Mouse (Mus musculus): ENCODE measurements around the gene Ipo5. TPM values are rescaled to one million over a fixed set of nuclear protein-coding genes. Genes with fewer than 3 reads are reported as not detected.
A peak's percentile ranks its signal among the peaks of the same experiment; 100 is the strongest.

The Ipo5 gene
- polyA plus RNA-seq, 1 experiment from 2014 or later, result 58.2 TPM

DNA sequence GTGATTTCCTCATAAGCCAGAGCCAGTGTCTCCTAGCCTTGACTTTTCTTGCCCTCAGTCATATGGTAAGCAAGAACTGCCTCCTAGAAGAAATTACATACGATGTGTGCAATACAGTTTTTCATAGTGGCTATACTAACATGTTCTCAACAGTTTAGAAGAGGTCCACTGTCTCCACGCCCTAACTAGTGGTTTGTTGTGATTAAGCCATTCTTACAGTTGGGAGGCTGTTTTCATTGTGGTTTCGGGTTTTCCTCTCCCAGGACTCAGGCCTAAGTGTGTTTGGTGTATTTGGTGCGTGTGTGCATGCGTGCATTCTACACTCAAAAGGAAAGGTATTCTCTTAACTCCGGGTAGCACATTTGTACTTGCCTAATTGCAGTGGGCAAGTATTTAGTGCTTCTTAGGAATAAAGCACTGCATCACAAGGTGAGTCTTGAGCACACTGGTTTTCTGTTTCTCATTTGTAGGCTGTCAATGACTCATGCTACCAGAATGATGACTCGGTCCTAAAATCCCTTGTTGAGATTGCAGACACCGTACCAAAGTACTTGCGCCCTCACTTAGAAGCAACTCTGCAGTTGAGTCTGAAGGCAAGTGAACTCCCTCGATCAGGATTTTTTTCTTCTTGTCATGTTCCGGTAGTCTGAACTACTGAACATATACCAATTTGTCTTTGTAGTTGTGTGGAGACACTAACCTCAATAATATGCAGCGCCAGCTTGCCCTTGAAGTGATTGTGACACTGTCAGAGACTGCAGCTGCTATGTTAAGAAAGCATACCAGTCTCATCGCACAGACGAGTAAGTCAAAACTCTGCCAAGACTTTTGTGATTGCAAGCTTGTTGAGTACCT, 14.9 kb downstream of the Ipo5 start:
- H3K9me3 ChIP-seq, result no peaks in the 10 kb centered on the region
- H3K4me1 ChIP-seq, result no peaks in the 10 kb centered on the region
- 95% methylated on average over 14 of the region's 14 CpGs for WGBS
- H3K27ac ChIP-seq, result no peak overlapping the region
- no peaks in the 10 kb centered on the region for H3K27me3 ChIP-seq (replicated peaks)
- H3K9ac ChIP-seq, result no peak overlapping the region
- peaks cover 50% of the 10 kb centered on the region for H3K36me3 ChIP-seq (replicated peaks)
- no peak for ATAC-seq (replicated peaks)
- no peak overlapping the region for H3K4me2 ChIP-seq
- H3K4me3 ChIP-seq, result no peak overlapping the region

DNA sequence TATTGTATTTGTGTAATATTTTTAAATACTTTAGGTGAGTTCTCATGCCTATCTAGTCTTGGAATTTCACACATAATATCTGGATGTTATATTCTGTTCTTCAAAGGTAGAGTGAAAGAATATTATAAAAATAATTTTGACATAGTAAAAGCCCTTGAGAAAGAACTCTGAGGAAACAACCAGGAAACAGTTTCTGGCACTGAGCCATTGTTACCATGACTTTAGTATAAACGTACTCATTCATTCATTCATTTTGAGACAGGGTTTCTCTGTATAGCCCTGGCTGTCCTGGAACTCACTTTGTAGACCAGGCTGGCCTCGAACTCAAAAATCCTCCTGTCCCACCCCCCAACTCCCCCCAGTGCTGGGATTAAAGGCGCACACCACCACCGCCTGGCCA, 20.2 kb downstream of the Ipo5 start:
- 90% methylated on average over 4 of the region's 4 CpGs for WGBS
- no peaks in the 10 kb centered on the region for H3K27me3 ChIP-seq (replicated peaks)
- H3K27ac ChIP-seq, result no peak overlapping the region
- H3K9me3 ChIP-seq, result no peaks in the 10 kb centered on the region
- no peaks in the 10 kb centered on the region for H3K4me1 ChIP-seq
- H3K4me3 ChIP-seq, result no peak overlapping the region
- H3K4me2 ChIP-seq, result no peak overlapping the region
- no peak for ATAC-seq (replicated peaks)
- peaks cover 49% of the 10 kb centered on the region for H3K36me3 ChIP-seq (replicated peaks)
- no peak overlapping the region for H3K9ac ChIP-seq

DNA sequence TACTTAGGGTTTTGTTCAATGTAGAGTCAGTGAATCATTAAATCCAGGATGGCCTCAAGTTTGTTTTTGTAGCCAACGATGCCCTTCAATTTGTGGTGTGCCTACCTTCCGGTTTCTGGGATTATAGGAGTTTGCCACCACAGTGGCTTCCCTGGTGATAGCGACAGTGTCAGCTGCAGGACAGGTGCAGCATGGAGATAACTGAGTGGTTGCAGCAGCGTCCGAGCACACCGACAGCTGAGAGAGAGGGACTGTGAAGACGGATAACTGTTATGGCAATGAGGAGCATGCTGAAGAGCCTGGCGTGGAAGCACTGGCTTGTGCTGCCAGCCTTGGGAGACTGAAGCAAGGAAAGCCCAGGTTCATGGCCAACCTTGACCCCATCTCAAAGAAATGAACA, 22.6 kb downstream of the Ipo5 start:
- H3K4me3 ChIP-seq, result no peak overlapping the region
- no peak overlapping the region for H3K27ac ChIP-seq
- H3K4me2 ChIP-seq, result no peak overlapping the region
- H3K27me3 ChIP-seq (replicated peaks), result no peaks in the 10 kb centered on the region
- no peaks in the 10 kb centered on the region for H3K9me3 ChIP-seq
- no peak overlapping the region for H3K9ac ChIP-seq
- peaks cover 38% of the 10 kb centered on the region for H3K36me3 ChIP-seq (replicated peaks)
- no peaks in the 10 kb centered on the region for H3K4me1 ChIP-seq
- no peak for ATAC-seq (replicated peaks)
- WGBS, result 96% methylated on average over 8 of the region's 8 CpGs

DNA sequence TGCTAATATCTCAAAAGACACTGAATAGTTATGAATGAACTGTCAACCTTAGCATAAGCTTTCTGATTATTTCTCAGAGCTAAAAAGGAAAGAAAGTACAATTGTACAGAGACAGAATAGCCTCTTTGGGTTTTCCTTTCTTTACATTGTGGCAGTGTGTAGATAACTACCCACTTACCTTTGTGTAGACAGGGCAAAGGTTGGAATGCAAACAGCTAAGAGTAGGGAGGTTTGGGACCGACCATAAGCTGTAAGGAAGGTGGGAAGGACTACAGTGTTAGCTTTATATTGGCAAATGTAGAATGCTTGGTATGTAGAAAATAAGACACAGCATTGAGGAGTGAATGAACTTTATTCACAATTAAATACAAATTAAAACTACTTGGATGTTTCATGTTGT, 26.1 kb downstream of the Ipo5 start:
- no peak for ATAC-seq (replicated peaks)
- Histone ChIP-seq H3K36me3 (replicated peaks) (peaks cover 50% of the 10 kb centered on the region), H3K4me1 (no peaks in the 10 kb centered on the region), H3K9me3 (no peaks in the 10 kb centered on the region), H3K4me3 (no peak overlapping the region), H3K9ac (no peak overlapping the region), H3K4me2 (no peak overlapping the region), H3K27ac (no peak overlapping the region), H3K27me3 (replicated peaks) (no peaks in the 10 kb centered on the region)
- 85% methylated on average over 1 of the region's 1 CpGs for WGBS

DNA sequence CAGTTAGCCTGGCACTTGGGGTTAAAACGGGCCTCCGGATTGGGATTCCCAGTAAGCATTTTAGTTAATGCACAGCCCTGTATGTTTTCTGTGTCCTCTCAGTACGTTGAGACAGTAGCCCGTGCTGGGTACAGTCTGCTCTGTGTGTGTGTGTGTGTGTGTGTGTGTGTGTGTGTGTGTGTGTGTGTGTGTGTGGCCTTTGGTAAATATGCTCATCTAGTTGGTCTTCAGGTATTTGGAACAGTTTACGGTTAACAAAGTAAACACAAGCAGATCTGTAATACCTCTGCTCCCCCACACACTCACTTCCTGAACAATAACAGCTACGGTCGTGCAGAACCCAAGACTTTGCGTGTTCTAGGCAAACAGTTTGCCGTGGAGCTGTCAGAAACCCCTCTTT, 31.8 kb downstream of the Ipo5 start:
- H3K27me3 ChIP-seq (replicated peaks), result no peaks in the 10 kb centered on the region
- ATAC-seq (replicated peaks), result no peak
- H3K4me2 ChIP-seq, result no peak overlapping the region
- H3K4me1 ChIP-seq, result no peaks in the 10 kb centered on the region
- peaks cover 44% of the 10 kb centered on the region for H3K36me3 ChIP-seq (replicated peaks)
- no peak overlapping the region for H3K9ac ChIP-seq
- no peaks in the 10 kb centered on the region for H3K9me3 ChIP-seq
- no peak overlapping the region for H3K27ac ChIP-seq
- no peak overlapping the region for H3K4me3 ChIP-seq
- WGBS, result 93% methylated on average over 9 of the region's 9 CpGs

DNA sequence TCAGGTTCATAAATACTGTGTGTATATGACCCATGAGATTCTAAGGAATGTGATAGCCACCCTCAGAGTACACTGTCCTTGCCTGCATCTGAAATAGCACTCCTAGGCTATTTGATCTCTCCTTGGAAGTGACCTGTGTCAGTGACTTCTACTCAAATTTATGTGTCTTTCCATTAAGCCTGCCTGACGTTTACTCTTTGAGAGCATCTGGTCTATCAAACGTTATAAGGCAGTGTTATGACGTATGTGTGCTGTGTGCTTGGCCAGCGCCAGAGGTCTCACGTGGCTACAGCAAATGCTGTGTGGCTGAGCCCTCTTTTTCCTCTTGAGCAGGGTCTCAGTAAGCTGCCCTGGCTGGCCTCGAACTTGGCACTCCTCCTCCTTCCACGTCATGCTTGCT, 34.1 kb downstream of the Ipo5 start:
- H3K4me2 ChIP-seq, result no peak overlapping the region
- H3K36me3 ChIP-seq (replicated peaks), result peaks cover 41% of the 10 kb centered on the region
- H3K9me3 ChIP-seq, result no peaks in the 10 kb centered on the region
- 88% methylated on average over 7 of the region's 7 CpGs for WGBS
- no peak for ATAC-seq (replicated peaks)
- no peak overlapping the region for H3K4me3 ChIP-seq
- no peaks in the 10 kb centered on the region for H3K27me3 ChIP-seq (replicated peaks)
- H3K27ac ChIP-seq, result no peak overlapping the region
- H3K4me1 ChIP-seq, result no peaks in the 10 kb centered on the region
- no peak overlapping the region for H3K9ac ChIP-seq

DNA sequence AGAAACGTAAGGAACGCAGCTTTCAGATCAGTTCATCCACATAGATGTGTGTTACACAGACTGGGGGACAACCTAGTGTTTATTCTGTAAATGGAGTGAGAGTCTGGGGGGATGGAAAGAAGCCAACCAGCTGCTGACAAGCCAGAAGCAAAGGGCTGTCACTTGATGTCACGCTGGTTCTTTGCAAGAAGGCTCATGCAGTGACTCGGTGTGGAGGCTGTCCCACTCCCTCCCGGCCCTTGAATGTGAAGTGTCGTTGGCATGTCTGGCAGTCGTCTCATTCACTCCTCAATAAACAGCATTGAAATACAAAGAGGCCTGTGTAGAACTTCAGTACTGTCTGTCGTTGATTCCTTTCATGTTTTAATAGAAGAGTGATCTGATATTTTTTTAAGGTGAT, 36.1 kb downstream of the Ipo5 start:
- no peak overlapping the region for H3K9ac ChIP-seq
- no peak overlapping the region for H3K4me3 ChIP-seq
- H3K27ac ChIP-seq, result 0 out of 2 replicates have a peak overlapping the region, but pooled peaks have one; percentile 0
- no peaks in the 10 kb centered on the region for H3K4me1 ChIP-seq
- no peaks in the 10 kb centered on the region for H3K27me3 ChIP-seq (replicated peaks)
- WGBS, result 58% methylated on average over 8 of the region's 8 CpGs
- no peaks in the 10 kb centered on the region for H3K9me3 ChIP-seq
- ATAC-seq (replicated peaks), result peak; percentile 62; the same call in 1 of the 2 replicates
- H3K4me2 ChIP-seq, result no peak overlapping the region
- H3K36me3 ChIP-seq (replicated peaks), result peaks cover 35% of the 10 kb centered on the region

DNA sequence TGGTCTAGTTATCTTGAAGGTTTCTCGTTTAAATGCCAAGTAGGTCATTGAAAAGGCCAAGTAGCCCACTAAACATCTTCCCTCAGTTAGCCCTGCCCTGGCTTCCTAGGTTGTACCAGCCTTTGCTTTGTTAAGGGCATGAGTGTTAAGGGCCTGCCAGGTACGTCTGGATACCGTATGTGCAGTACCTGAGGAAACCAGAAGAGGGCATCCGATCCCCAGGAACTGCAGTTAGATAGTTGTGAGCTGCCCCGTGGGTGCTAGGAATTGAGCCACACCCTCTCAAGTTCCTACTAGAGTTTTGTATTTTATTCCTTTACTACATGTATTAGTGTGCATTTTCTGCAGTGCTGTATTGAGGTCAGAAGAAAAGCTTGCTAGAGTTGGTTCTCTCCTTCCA, 38.0 kb downstream of the Ipo5 start:
- no peak overlapping the region for H3K27ac ChIP-seq
- no peak overlapping the region for H3K4me3 ChIP-seq
- H3K4me1 ChIP-seq, result no peaks in the 10 kb centered on the region
- no peaks in the 10 kb centered on the region for H3K9me3 ChIP-seq
- no peak overlapping the region for H3K4me2 ChIP-seq
- peaks cover 25% of the 10 kb centered on the region for H3K36me3 ChIP-seq (replicated peaks)
- H3K9ac ChIP-seq, result no peak overlapping the region
- ATAC-seq (replicated peaks), result no peak
- WGBS, result 93% methylated on average over 5 of the region's 5 CpGs
- no peaks in the 10 kb centered on the region for H3K27me3 ChIP-seq (replicated peaks)

DNA sequence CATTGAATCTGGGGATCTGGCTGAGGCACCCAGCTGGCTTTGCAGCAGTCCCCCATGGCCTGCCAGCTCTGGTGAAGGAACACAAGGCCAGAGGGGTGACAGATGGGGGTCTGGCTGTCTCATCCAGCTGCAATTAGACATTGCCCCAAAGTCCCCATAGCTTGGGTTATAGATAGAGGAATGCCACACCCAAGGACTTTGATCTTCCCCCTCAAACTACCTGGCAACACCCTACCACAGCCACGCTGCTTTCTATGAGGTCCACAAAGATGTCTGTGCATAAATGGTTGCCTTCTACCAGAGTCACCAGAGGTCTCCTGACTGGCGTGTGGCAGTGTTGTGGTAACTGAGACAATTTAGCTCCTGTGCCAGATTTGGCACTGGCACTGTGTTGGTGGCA, 39.0 kb downstream of the Ipo5 start:
- no peak overlapping the region for H3K27ac ChIP-seq
- H3K9ac ChIP-seq, result no peak overlapping the region
- no peaks in the 10 kb centered on the region for H3K27me3 ChIP-seq (replicated peaks)
- WGBS, result 92% methylated on average over 2 of the region's 2 CpGs
- ATAC-seq (replicated peaks), result no peak
- H3K9me3 ChIP-seq, result no peaks in the 10 kb centered on the region
- H3K4me1 ChIP-seq, result no peaks in the 10 kb centered on the region
- H3K36me3 ChIP-seq (replicated peaks), result peaks cover 23% of the 10 kb centered on the region
- H3K4me3 ChIP-seq, result no peak overlapping the region
- no peak overlapping the region for H3K4me2 ChIP-seq

DNA sequence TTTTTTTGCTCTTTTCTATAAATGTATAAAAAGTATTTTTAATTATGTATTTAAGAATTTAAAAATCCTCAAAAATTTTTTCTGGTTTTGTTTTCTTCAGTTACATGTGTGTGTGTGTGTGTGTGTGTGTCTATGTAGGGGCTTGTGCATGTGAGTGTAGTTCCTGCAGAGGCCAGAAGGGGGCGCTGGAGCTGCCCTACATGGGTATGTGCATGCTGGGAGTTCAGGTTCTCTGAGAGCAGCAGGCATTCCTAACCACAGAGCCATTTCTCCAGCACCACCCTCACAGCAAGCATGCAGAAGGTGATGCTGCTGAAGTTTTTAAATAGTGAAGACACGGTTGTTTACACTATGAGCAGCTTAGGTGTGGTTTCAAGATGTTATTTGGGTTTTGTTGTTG, 41.4 kb downstream of the Ipo5 start:
- Histone ChIP-seq H3K4me2 (no peak overlapping the region), H3K9me3 (no peaks in the 10 kb centered on the region), H3K27ac (no peak overlapping the region), H3K4me1 (no peaks in the 10 kb centered on the region), H3K27me3 (replicated peaks) (no peaks in the 10 kb centered on the region), H3K4me3 (no peak overlapping the region), H3K36me3 (replicated peaks) (peaks cover 11% of the 10 kb centered on the region; the same call in 1 of the 2 replicates), H3K9ac (no peak overlapping the region)
- ATAC-seq (replicated peaks), result no peak
- 52% methylated on average over 2 of the region's 2 CpGs for WGBS

DNA sequence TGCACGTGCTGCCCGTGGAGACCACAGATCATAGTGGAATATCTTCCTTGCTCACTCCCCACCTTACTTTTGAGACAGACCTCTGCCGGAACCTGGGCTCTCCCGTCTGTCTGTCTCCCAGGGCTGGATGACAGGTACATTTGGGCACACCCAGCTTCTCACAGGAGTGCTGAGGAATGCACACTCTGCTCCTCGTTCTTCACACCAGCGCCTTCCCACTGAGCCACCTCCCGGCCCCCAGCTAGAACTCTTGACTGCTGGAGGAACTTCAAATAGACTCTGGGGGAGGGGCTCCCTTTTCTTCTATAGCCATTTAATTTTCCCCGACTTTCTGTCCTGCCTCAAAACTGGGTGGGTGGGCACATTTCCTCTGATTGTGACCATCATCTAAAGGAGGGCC, 49.5 kb downstream of the Ipo5 start:
- H3K36me3 ChIP-seq (replicated peaks), result no peaks in the 10 kb centered on the region
- H3K9ac ChIP-seq, result no peak overlapping the region
- ATAC-seq (replicated peaks), result no peak
- H3K4me1 ChIP-seq, result peaks cover 5% of the 10 kb centered on the region
- no peaks in the 10 kb centered on the region for H3K27me3 ChIP-seq (replicated peaks)
- no peaks in the 10 kb centered on the region for H3K9me3 ChIP-seq
- peak overlapping the region; percentile 60; the same call in 1 of the 2 replicates for H3K27ac ChIP-seq
- WGBS, result 58% methylated on average over 8 of the region's 8 CpGs
- H3K4me3 ChIP-seq, result no peak overlapping the region
- no peak overlapping the region for H3K4me2 ChIP-seq

DNA sequence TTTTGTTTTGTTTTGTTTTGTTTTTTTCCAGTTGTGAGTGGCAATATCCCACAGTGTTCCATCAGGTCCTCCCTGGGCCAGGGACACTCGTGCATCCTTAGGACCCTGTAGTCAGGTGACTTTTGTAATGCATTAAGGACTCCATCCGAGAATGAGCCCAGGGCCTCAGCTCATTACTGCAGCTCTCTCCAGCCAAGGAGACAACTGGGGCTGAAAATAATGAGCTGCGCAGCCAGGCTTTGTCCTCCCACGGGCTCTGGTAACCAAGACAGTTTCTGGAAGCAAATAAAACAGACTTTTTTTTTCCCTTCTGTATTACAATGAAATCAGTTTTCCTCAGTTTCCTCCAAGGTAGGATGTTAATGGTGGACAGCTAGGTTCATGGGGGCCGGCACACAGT, 50.0 kb downstream of the Ipo5 start:
- Histone ChIP-seq H3K27ac (peak overlapping the region; percentile 60; the same call in 1 of the 2 replicates), H3K27me3 (replicated peaks) (no peaks in the 10 kb centered on the region), H3K36me3 (replicated peaks) (no peaks in the 10 kb centered on the region), H3K4me3 (no peak overlapping the region), H3K9me3 (no peaks in the 10 kb centered on the region), H3K4me1 (peaks cover 5% of the 10 kb centered on the region), H3K4me2 (no peak overlapping the region), H3K9ac (no peak overlapping the region)
- ATAC-seq (replicated peaks), result peak; percentile 85
- WGBS, result 31% methylated on average over 5 of the region's 5 CpGs

DNA sequence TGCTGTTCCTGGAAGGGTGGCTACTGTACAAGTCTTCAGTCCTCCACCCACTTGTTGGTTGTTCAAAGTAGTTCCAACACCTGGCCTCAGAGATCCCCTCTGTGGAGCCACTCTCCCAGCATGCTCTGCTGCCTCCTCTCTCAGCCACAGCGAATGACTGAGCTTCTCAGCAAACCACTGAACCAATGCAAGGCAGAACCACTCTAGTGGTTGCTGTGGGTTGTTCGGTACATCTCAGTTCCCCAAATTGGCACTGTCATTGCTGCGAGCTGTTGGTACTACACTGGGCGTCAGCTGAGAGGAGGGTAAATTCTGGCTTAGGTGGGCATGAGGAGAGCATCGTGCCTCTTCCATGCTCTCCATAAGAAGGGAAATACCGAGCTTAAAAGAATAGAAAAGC, 56.0 kb downstream of the Ipo5 start:
- WGBS, result 88% methylated on average over 6 of the region's 6 CpGs
- Histone ChIP-seq H3K27ac (no peak overlapping the region), H3K9ac (no peak overlapping the region), H3K4me3 (no peak overlapping the region), H3K4me1 (no peaks in the 10 kb centered on the region), H3K9me3 (no peaks in the 10 kb centered on the region), H3K36me3 (replicated peaks) (no peaks in the 10 kb centered on the region), H3K4me2 (no peak overlapping the region), H3K27me3 (replicated peaks) (no peaks in the 10 kb centered on the region)
- no peak for ATAC-seq (replicated peaks)

Data from midbrain, embryonic 15.5 days (tissue).